Mouse (Mus musculus) right cerebral cortex, postnatal 14 days (tissue): ENCODE measurements at regions not wholly inside any gene's neighbourhood (a gene's known extent, or its start where the extent isn't known, plus 50 kb on each side); places are given as distances from the start of the nearest gene placed in this dataset.

Experiments
- DNase-seq: peaks from one replicate; pipeline ENCODE4 v3.0.0; 2022

DNA sequence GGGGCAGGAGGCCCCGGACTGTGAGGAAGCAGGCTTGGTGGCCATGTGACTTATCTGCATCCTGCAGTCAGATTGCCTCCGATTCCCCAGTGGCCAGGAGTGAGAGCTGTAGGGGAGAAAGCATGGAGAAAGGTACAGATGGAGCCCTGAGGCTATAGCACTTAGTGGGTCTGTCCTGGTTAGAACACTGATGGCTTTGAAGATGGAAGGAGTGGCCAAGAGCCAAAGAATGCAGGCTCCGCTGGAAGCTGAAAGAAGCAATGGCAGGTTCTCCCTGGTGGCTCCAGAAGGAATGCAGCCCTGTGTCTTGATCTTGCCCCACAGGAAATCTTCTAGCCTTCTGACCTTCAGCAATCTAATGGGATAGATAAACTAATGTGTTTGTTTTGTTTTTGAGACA, 926.3 kb downstream of the 4930447A16Rik start:
- no peak for DNase-seq

GRCm38 (mm10) chr15:38353371-38353770, 928.0 kb downstream of the 4930447A16Rik start:
- DNase-seq, result no peak

DNA sequence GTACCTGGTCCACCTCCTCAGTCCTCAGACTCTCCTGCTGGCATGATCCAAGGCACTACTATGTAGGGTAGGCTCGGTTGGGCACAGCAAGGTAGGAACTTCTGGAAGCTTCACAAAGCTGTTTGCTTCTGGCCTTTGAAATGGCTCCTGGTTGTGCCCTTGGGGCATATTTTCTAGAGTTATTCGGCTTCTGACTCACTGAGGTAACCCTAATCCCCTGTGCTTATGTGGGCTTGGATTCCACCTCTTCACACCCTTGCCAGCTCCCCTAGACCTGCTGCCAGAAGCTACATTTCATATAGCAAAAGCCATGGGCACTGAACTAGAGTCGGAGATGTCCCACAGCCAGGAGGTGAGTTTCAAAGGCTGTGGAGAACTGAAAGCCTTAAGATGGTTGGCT, 933.7 kb downstream of the 4930447A16Rik start:
- no peak for DNase-seq

DNA sequence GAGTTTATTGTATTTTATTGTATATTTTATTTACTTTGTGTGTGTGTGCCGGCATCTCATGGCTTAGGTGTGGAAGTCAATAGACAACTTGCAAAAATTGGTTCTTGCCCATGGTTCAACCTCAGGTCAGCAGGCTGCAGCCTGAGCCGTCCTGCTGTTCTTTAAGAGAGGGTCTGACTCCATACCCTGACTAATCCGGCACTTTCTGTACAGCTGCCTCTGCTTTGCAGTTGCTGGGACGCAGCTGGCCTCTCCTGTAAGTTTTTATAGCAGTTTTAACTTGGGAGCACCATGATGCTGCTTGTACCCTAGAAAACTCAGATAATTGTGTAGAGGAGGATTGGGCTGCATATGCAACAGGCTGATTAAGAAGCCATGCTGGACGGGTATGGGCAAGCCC, 938.2 kb downstream of the 4930447A16Rik start:
- DNase-seq, result no peak

DNA sequence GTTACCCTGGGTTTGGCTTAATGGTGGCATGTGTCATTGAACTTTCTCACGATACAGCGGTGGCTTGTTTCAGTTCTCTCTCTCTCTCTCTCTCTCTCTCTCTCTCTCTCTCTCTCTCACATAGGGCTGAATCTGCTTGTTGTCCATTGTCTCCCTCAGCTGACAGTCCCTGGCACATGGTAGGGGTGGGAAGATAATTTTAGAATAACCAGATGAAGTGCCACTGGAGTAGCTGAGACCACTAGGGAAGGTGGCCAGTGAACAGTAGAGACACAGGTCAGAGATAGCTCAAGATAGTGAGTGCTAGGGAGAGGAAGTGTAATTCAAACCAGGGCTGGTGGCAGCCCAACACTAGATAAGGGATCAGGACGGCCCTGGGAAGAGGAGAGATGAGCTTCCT, 938.7 kb downstream of the 4930447A16Rik start:
- no peak for DNase-seq

GRCm38 (mm10) chr15:38367643-38368042, 942.3 kb downstream of the 4930447A16Rik start:
- no peak for DNase-seq

GRCm38 (mm10) chr15:38368291-38368690, 942.9 kb downstream of the 4930447A16Rik start:
- DNase-seq, result no peak

- DNase-seq, result no peak
Observed at GRCm38 (mm10) chr15:38371404-38372090, 946.2 kb downstream of the 4930447A16Rik start.

GRCm38 (mm10) chr15:38373797-38374196, 948.4 kb downstream of the 4930447A16Rik start:
- peak; percentile 71 for DNase-seq

DNA sequence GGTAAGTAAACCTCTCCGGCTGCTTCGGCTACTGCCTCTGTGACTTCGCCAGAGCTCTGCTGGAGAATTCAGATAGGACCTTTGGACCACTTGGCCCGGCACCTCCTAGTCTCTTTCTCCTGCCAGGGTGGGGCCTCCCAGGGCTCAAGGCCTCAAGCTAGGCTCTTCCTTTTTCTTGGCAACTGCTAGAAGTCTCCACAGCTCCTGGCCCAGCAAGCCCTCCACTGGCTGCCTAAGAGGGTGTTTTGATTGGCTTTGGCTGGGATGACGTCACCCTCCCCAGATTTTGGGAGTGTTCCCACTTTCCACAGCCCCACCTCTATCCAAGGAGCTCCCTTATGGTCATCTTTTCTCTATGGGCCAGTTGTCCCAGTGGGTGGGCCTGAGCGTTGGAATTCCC, 949.4 kb downstream of the 4930447A16Rik start:
- DNase-seq, result no peak

DNA sequence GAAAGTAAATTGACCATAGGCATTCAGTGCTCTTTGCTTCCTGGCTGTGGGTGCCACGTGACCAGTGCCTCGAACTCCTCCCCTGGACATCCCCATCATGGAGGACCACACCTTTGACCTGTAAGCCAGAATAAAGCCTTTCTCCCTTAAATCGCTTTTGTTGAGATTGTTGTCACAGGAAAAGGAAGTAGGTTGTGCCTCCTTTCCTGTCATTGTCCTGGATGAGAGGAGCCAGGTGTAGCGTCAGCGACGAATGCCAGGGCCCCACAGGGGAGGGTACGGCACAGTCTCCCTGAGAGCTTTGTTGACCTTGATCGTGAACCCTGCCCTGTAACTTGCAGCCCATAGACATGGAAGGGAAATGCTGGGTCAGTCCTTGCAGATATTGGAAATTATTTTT, 952.8 kb downstream of the 4930447A16Rik start:
- no peak for DNase-seq

DNA sequence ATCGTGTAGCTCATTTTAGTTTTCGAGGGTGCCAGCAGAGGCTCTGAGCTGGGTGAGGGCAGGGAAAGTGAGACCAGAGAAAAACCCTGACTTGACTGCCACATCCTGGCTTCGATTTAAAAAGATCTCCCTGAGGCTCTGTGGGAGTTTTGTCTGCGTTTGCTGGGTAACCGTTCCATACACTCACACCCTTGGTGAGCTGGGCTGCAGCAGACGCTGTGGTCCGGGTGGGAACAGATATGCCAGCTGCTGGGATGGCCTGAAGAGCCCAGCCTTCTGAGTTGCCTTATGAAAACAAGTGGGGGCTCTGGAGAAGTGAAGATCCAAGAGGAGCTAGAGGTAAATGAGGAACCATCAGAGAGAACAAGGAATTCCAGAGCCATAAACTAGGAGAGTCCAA, 962.3 kb downstream of the 4930447A16Rik start:
- no peak for DNase-seq

DNA sequence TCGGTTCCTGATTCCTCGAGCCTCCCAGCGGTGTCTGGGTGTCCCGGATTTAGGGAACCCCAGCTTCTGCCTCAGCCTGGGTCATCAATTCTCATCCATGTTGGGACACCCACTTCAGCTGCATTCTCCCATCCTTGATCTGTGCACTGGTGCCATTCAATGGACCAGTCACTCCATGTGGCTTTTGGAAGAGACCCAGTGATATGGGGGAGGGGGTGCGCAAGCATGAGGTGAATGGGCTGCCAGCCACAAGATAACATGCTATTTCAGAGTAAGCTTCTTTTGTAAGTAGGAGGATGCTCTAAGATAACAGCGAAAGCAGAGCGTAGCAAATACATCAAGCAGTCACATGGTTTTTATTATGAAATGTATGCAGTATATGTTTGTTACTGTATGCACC, 963.1 kb downstream of the 4930447A16Rik start:
- DNase-seq, result no peak

- no peak for DNase-seq
Observed at GRCm38 (mm10) chr15:38390450-38390849, 965.1 kb downstream of the 4930447A16Rik start.

- no peak for DNase-seq
Observed at GRCm38 (mm10) chr15:38391420-38391819, 966.1 kb downstream of the 4930447A16Rik start.

- DNase-seq, result no peak
Observed at GRCm38 (mm10) chr15:38391860-38392259, 966.5 kb downstream of the 4930447A16Rik start.

GRCm38 (mm10) chr15:38392441-38393149, 967.2 kb downstream of the 4930447A16Rik start:
- DNase-seq, result no peak

GRCm38 (mm10) chr15:38398852-38399251, 973.5 kb downstream of the 4930447A16Rik start:
- no peak for DNase-seq

DNA sequence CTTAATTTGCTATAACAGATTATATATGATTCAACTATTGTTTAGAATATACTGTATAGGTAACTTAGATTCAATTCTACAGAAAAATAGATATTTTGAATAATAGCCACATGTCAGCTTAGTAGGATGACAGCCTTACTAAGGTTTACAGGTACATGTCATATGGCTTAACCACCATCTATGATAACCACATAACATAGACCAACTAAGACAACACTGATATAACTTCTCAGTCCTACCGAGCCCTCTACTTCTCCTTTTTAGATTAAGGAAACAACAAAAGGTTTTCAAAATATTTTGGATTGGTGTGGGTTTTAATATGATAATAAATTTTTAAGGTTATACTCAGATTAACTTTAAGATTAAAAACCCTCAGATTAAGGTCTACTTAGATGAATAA, 977.4 kb downstream of the 4930447A16Rik start:
- DNase-seq, result no peak

- no peak for DNase-seq
Observed at GRCm38 (mm10) chr15:38403760-38404375, 978.5 kb downstream of the 4930447A16Rik start.

DNA sequence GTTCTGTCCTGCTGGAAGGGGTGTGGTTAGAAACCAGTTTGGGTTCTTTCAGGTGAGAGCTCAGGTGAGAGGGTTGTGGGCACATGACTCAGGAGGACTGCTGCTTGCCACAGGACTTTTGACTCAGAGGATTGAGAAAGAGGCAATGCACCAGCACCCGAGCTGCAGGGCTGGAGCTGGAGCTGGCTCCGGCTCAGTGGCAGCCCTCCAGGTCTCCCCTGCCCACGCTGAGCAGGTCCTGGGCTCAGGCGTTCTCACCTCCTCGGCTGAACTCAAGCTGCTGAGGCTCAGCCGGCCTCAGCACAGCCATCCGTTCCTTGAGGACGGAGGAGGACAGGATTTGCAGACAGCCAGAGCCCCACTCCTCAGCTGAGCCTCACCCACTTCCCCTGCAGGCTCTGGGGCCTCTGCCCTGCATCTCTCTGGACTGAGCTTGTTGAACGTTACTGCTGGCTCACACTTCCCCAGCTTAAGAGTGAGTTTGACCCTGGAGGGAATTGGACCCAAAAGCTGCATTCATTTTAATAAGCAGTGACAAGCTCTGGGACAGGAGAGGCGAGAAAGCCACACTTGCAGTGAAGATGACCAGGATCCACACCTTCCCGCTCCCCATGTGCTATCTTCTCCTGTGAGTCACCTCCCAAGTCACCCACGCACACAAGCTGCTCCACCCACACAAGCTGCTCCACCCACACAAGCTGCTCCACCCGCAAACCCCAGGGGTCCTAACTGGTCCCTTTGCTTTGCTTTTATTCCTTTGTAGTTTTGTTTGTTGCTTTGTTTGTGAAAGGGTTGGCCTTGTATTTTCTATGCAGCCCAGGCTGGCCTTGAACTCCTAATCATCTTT, 981.0 kb downstream of the 4930447A16Rik start:
- peak; percentile 30 for DNase-seq

DNA sequence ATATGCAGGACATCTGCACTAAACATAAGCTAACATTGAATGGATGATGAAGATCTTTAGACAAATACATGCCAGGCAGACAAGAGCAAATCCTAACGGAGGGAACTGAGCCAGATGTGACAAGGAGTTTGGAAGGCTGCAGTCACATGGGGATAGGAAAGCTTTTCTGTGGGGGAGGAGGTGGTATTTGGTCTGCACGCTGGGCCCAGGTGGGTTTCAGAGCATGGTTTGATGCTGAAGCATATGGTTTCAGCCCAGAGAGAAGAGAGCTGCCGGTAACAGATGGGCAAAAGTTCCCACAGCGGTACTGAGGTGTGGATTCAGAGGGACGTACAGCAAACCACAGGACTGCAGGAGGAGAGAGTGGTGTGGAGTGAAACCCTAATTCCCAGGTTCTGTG, 982.1 kb downstream of the 4930447A16Rik start:
- DNase-seq, result no peak

DNA sequence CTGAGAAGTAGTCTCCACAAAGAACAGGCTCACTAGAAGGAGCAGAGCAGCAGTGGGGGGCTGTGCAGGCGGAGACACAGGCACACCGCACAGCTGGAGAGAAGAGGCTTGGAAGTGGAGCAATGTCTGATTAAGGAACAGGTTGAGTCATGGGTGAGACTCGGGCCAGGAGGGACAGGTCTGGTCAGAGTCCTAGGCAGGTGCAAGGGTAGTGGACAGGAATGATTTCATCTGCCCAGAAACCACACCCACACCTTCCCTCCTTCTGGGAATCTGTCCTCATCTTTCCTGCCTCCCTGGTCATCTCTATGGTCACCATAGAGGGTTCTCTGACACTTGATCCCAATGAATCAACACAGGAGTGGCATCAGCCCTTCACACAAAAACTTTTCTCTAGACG, 983.8 kb downstream of the 4930447A16Rik start:
- DNase-seq, result no peak
